Mouse (Mus musculus) ZHBTc4 (cell line): Measurements from ENCODE around the gene Mrpl51.
A peak's percentile ranks its signal among the peaks of the same experiment; 100 is the strongest.
"Not testable (repeated sequence)": the region's sequence is repeated elsewhere in the genome, so short reads cannot be mapped to it uniquely, and the experiment has no call there.

ENCODE experiments used
- DNase-seq: peaks from one replicate; pipeline ENCODE4 v3.0.0-alpha.2; 2011; ENCODE audit warnings: low read depth, low spot score

The Mrpl51 gene

DNA sequence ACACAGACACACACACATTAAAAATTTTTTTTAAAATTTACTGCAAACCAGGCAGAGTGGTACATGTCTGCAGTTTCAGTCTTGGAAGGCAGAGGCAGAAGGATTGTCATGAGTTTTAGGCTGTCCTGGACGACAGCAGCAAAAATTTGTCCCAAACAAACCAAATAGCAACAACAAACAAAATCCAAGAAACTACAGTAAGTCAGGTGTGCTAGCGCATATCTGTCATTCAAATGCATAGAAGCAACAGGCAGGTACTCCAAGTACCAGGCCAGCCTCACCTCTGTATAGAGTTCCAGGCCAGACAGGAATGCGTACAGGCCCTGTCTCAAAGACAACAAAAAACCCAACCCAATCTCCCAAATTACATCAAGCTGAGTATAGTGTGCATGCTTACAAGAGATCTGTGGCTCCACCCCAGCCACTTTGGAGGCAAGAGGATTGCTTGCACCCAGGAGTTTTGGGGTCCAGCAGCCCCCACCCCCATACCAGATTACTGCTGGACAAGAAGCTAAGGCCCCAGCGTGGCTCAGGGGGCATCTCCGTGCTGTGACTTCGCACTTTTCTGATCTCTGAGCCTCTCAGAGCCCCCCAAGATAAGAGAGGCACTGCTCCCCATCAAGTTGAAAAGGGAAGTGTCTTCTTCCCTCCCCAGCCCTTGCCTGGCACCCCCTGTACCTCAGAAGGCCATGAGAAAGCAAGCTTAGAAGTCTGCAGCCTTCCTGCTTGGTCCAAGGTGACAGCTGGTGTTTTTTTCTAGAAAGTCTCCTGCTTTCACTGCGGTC is 31.6 kb upstream of the Mrpl51 start:
- peak; percentile 60 for DNase-seq

DNA sequence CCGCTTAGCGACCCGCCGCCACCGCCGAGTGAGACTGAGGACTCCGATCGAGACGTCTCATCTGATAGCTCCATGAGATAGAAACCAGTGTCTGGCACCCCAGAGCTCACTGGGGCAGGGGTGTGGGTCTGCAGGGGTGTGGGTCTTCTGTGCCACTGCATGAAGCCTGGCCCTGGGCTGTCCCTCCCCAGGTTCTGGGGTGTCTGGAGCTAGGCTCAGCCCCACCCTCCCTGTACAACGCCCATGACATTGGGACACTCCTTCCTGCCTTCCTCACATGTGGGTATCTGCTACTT is 31.1 kb upstream of the Mrpl51 start:
- no peak for DNase-seq

DNA sequence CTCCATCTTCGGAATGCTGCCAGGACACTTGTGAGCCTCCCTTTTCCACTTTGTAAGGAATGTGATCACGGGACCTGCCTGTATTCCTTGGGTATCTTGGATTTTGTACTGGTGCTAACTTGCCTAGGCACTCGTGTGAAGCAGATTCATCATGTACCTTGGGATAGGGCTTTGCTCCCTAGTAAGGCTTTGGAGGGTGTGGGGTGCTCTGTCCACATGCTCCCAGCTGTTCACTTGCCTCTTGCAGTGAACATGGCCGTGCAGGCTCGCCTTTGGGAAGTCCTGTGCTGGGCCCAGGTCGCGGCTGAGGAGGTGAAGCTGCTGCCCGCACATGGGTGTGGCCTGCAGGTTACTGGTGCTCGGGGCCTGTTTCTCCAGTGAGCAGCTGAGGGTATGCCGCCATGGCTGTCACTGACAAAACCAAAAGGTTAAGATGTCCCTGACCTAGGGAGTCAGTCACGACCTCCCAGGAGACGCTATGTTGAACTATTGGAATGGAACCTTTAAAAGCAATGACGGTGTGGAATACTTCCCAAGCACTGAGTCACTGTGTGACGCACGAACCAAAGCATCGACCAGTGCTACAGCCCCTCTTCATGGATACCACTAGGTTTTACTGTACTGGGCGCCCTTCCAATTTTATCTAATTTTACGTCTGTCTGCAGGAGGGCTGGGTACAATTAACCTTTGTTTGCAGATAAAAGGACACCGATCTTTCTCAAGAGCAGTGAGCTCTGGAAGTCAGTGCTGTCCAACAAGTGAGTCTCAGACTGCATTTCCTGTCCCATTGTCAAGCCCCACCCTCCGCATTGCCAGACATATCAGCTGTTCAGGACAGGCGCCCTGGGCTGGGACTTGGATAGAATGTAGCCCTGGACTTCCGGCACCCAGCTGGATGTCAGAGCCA is 30.5 kb upstream of the Mrpl51 start:
- DNase-seq: peak; percentile 97

DNA sequence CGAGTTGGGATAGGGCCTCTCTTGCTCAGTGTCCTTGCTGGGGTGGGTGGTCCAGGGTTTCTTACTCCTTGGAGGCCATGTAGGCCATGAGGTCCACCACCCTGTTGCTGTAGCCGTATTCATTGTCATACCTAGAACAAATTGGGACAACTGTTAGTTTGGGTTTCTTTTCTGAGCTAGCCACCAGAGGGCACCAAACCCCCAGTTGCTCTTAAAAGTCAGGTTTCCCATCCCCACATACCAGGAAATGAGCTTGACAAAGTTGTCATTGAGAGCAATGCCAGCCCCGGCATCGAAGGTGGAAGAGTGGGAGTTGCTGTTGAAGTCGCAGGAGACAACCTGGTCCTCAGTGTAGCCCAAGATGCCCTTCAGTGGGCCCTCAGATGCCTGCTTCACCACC is 29.6 kb upstream of the Mrpl51 start:
- peak; percentile 91 for DNase-seq

DNA sequence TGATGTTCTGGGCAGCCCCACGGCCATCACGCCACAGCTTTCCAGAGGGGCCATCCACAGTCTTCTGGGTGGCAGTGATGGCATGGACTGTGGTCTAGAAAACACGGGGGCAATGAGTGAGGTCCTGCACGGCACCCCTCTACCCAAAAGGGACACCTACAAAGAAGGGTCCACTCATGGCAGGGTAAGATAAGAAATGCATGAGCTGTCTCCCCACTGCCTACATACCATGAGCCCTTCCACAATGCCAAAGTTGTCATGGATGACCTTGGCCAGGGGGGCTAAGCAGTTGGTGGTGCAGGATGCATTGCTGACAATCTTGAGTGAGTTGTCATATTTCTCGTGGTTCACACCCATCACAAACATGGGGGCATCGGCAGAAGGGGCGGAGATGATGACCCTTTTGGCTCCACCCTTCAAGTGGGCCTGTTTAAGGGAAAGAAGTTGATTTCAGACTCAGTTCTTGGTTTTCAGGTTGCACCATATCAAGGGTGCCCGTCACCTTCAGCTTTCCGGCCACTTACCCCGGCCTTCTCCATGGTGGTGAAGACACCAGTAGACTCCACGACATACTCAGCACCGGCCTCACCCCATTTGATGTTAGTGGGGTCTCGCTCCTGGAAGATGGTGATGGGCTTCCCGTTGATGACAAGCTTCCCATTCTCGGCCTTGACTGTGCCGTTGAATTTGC is 28.8 kb upstream of the Mrpl51 start:
- not testable (repeated sequence) for DNase-seq

DNA sequence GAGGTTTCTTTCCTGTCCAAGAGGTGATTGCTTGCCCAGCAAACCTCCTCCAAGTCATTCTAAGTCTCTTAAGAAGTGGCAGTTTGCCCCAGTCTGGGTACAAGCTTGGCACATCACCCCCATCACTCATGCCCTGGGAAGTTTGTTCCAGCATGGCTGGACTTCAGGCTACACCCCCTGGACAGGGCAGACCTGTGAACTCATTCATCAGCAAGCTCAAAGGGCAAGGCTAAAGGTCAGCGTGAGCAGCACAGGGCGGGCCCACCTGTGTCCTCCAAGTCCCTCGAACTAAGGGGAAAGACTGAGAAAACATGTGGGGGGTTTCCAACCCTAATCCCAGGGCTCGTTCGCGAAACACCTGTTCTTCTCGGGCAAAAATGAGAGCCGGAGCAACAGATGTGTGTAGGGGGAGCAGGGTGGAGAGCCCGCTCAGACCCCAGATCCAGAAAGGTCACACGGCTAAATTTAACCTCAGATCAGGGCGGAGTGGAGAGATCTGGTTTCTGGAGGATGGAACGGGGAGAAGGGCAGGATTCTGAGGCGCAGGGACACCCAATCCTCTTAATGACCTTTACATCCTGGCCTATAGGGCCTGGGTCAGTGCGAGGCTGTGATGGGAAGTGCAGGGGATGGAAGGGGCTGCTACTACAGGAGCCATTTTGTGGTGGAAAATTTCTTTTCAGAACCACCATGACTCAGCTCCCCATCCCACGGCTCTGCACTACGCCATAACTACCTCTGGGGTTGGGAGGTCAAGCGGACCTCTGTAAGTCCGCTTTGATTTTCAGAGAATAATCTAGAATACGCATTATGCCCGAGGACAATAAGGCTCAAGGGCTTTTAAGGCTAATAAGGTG is 27.6 kb upstream of the Mrpl51 start:
- DNase-seq: peak; percentile 59

DNA sequence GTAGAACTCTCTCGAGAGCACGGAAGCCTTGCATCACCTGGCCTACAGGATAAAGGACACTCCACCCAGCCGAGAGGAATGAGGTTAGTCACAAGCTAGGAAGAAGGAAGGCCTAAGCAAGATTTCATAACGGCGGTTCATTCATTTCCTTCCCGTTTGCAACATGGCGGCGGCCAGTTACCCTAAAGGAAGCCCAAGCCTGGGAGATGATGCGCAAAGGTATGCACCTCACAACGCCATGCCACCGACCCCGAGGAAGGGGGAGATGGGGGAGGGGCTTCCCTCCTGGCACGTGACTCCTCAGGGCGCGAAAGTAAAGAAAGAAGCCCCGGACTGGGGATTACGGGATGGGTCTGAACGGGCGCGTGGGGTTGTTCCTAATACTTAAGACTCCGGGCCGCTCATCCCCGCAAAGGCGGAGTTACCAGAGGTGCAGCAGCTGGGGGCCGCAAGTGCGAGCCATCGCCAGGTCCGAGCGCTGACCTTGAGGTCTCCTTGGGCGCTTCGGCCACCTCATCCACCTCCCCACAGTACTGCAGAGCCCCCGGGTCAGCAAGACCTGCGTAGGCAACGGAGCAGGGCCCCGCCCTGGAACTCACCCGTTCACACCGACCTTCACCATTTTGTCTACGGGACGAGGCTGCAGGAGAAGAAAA is 26.8 kb upstream of the Mrpl51 start:
- peak; percentile 94 for DNase-seq

DNA sequence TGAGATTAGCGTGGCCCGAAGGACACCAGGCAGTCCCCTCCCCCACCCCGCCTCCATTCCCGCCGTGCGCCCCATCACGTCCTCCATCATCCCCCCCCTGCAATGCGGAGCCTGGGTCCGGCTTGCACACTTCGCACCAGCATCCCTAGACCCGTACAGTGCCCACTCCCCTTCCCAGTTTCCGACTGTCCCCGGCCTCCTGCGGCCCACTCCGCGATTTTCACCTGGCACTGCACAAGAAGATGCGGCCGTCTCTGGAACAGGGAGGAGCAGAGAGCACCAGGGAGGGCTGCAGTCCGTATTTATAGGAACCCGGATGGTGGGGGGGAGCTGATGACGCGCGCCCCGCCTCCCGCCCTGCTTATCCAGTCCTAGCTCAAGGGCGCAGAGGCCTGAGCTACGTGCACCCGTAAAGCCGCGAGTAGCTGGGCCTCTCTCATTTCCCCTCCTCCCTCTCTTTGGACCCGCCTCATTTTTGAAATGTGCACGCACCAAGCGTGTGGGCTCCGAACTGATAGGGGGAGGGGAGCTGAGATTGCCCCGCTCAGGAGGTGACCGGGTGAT is 26.2 kb upstream of the Mrpl51 start:
- peak; percentile 99 for DNase-seq

DNA sequence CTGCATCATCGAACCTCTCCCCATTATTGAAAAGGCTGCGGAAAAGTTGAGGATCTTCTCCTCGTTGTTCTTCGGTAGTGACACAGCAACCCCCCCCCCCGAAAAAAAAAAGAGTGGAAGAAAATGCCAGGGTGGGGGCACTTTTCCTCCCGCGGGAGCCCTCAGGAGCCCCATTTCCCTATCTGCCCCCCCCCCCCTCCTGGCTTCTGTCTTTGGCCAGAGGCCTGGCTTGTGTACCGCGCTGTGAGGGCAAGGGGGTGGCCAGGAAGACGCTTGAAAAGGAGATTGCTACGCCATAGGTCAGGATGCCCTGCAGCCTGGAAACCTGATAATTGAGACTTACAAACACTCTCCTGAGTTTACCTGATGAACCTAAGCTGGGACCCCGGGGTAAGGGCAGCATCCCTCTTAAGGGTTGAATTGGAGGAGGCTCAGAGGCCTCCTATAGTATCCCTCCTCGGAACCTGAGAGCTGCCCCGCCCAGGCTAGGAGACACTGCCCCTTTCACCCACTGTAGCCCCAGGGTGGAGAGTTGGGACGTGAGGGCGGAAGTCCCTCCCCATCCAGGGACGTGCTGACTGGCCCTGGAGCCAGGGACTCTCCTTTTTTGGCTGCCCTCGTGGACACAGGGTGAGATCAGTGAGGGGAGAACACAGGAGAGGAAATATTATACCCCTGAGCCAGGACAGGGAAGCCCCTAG is 25.4 kb upstream of the Mrpl51 start, which contains the start of gene Gapdh:
Gapdh (minus strand) TSS at position 417 of the 701 bp plus-strand sequence.
- peak; percentile 72 for DNase-seq

DNA sequence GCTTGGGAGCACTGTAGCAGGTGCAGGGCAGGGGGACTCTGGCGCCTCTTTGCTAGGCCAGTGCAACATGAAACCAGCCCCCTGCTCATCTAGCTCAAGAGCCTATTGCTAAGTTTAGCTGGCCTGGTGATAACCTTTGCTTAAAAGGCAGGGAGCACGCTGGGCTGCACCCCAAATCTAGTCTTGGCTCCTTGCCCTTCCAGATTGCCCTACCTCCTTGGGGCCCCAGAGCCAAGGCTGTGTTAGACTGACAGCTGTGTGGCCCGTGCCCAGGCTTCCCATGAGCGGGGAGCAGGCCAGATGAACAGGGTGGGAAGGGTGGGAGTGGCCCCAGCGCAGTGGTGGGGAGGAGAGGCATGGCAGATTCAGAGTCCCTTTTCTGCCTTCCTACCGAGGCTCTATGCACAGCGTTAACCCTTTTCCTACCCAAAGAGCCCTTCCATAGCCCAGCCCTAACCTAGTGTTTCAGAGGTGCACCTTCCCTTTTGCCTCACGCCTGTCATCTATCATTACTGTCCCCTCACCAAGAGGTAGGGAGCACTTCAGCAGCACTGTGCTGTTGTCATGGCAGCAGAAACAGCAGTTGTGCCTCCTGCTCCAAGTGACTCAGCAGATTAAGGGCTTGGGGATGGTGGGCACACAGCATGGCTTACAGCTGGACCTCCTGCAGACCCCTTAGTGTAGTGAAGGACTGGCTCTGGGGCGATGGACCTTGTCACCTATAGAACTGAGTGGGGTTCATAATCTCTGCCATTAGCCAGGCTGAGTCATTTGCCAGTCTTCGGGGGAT is 24.5 kb upstream of the Mrpl51 start:
- peak; percentile 49 for DNase-seq

DNA sequence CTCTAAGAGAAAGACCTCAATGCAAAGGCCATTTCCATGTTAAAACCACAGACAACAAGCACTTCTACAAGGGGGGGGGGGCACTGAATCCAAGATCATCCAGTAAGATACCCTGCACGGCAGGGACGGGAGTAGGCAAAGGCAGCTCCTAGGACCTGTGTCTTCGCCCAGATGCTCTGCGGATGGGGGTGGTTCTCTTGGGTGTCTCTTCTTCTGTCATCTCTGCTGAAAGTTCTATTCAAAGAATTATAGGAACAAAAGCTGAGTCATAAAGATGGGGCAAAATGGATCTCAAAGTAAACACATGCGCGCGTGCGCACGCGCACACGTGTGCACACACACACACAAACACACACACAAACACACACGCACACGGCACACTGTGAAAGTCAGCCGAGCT is 23.5 kb upstream of the Mrpl51 start:
- DNase-seq: no peak

DNA sequence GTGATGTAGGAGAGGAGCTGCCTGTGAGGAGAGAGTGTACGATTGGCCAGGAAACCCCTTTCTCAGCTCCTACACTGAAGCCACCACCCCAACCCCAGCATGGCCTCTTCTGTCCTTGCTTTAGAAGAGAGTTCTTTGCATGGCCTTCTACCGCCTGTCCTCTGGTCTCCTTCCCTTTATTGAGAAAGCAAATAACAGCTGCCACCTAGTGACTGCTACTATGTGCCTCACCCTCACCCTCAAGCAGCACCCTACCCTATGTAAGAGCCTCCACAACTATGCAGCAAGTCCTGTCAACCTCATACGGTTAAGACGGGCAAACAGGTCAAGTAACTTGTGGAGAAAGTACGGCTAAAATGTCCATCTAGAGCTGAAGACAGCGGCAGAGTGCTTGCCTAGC is 21.4 kb upstream of the Mrpl51 start:
- DNase-seq: no peak

DNA sequence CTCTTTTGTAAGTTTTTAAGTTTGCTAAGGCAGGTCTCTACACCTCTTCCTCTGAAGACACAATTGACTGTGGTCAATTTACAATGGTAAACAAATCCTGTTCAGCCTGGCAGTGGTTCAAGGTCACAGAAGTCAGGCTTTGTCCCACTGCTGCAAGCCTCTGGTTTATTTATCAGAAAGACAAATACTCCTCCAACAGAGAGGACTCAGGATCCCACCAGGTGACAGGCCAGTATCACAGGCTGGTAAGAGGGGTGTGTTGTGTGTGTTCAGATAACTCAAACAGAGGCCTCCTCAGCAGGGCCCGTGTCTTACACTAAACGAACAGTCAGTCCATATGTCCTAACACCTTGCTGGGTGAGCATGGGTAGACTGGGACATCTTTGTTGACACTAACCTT is 19.1 kb upstream of the Mrpl51 start:
- DNase-seq: peak; percentile 86

DNA sequence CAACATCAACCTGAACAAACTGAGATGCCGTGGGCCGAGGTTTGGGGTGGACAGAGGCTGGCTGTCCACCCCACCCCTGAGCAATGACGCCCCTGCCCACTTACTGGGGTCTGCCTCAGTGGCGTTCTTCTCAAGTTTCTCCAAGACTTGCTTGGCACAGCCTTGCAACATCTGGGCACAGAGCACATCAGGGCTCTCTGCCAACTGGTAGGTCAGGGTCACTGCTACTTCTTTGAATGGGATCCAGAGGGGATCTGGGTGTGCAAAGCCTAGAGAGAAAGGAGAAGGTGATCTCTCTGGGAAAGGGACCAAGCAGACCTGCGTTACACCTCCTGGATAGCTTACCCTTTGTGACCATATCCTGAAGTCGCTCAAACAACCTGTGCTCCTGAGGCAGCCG is 18.3 kb upstream of the Mrpl51 start:
- no peak for DNase-seq

DNA sequence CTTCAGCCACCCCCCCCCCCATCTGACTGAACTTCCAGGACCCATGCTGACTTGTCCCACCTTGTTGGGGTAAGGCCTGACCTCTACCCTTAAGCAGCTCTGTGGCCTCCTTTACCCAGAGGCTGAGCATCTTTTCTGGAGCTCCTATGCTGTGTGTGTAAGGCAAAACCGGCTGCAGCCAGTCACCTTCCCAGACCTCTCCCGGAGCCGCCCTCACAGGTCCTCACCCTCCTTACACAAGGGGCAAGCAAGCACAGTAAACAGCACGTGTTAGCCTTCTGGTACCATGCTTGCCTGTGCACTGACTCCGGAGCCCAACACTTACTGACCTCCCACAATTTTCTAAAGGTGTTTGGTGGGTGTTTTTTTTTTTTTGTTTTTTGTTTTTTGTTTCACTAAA is 16.1 kb upstream of the Mrpl51 start:
- DNase-seq: peak; percentile 77

DNA sequence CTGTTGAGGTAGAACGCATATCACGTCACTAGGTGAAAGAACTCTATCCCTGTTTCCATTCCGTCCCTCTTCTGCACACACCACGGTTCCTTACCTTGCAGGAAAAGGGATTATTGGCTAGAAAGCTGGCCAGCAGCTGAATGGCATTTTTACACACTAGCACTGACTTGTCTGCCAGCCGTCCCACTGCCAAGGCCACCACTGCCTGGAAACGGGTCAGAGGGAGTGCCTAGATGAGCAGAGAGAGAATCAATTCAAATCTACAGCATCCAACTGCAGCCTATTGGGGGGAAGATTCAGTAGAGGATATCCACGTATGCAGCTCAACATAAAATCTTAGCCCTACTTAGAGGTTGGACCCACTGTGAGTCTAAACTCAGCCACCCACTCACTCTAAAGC is 12.0 kb upstream of the Mrpl51 start:
- DNase-seq: no peak

DNA sequence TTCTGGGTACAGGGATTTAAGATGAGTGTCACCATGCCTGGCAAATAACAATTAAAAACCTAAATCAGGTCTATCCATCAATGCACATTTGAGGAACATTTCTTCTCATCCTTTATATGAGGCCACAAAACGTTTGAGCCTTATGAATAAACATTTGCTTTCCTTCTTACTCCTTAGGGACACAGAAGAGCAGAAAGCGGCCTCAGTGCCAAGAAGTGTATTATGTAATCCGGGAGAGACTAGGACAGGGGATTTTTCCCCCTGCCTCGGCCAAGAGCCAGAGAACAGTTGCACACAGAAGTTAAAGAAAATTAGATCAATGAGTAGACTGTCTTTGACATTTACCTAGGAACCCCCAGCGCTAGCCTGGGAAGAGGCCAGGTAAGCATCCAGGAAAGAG is 9.5 kb upstream of the Mrpl51 start:
- DNase-seq: no peak

DNA sequence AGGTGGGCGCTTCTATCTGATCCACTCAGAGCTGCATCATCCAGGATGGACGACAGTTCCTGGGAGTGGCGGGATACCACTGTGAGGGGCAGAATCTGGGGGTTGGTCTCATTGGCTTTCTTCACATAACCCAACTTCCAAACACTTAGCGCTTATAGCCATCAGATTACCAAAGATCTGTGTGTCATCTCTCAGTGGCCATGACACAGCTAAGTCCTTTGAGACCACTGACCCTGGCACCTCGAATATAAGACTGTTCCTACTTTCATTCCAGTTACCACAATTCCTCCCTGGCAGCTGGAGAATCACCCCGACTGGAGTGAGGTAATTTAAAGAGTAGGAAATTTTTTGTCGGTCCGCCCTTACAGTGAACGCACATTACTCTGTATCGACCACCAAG is 5.4 kb upstream of the Mrpl51 start:
- DNase-seq: no peak

DNA sequence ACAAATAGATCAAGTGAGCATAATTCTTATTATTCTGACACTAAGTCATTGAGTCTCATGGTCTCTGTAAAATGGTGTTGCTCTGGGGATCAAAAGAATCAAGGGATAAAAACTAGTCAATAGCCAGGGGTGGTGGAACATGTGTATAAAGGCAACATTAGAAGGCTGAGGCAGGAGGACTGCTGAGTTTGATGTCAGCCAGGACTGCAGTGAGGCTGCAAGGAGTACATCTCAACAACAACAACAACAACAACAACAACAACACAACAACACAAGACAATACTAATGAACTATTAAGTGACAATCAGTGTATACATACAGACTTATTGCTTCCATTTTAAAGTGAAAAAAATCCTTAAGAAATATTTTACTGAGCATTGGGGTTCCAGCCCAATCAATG is 785 bp upstream of the Mrpl51 start:
- no peak for DNase-seq
